Mouse (Mus musculus) erythroid progenitor cell, adult 5-6 weeks (primary cell): ENCODE measurements around the gene Ccdc103. TPM values are rescaled to one million over a fixed set of nuclear protein-coding genes. Genes with fewer than 3 reads are reported as not detected.

Experiments used
- total RNA-seq, 2 experiments: library from RNA; stranded (forward) in 1 of 2; stranded (reverse) in 1 of 2; fragments of 150-400 nt in 1 of 2; fragments of 186-747, 209-891 nt in 1 of 2; gene quantifications; 2 replicates each; pipeline versions ENCODE4 v1.2.3 to v1.2.4; 2015 to 2017; ENCODE audit warnings: low replicate concordance in 2 of 2

Ccdc103 gene
- total RNA-seq, 2 experiments from 2014 or later, result not detected

Other genes starting within 250 kb of the Ccdc103 start
- gene Meioc, start 217.5 kb upstream of the Ccdc103 start, total RNA-seq (2015; ENCODE audit: low replicate concordance), result not detected in 2 replicates
- not detected in 2 replicates for gene Meioc, start 217.5 kb upstream of the Ccdc103 start, total RNA-seq (2017; ENCODE audit: low replicate concordance)
- 6.7 and 7.6 TPM in 2 replicates for gene Ccdc43, start 183.4 kb upstream of the Ccdc103 start, total RNA-seq (2015; ENCODE audit: low replicate concordance)
- gene Ccdc43, start 183.4 kb upstream of the Ccdc103 start, total RNA-seq (2017; ENCODE audit: low replicate concordance), result 4.0 and 8.1 TPM in 2 replicates
- not detected in 2 replicates for gene Adam11, start 119.8 kb upstream of the Ccdc103 start, total RNA-seq (2015; ENCODE audit: low replicate concordance)
- not detected in 2 replicates for gene Adam11, start 119.8 kb upstream of the Ccdc103 start, total RNA-seq (2017; ENCODE audit: low replicate concordance)
- gene Gjc1, start 61.5 kb upstream of the Ccdc103 start, total RNA-seq (2015; ENCODE audit: low replicate concordance), result not detected in 2 replicates
- not detected in 2 replicates for gene Gjc1, start 61.5 kb upstream of the Ccdc103 start, total RNA-seq (2017; ENCODE audit: low replicate concordance)
- not detected in 2 replicates for gene Higd1b, start 45.4 kb upstream of the Ccdc103 start, total RNA-seq (2015; ENCODE audit: low replicate concordance)
- not detected in 2 replicates for gene Higd1b, start 45.4 kb upstream of the Ccdc103 start, total RNA-seq (2017; ENCODE audit: low replicate concordance)
- 93.7 and 136 TPM in 2 replicates for gene Eftud2, start 219 bp upstream of the Ccdc103 start, total RNA-seq (2015; ENCODE audit: low replicate concordance)
- gene Eftud2, start 219 bp upstream of the Ccdc103 start, total RNA-seq (2017; ENCODE audit: low replicate concordance), result 89.9 and 133 TPM in 2 replicates
- not detected in 2 replicates for gene Fam187a, start 4.0 kb downstream of the Ccdc103 start, total RNA-seq (2015; ENCODE audit: low replicate concordance)
- not detected in 2 replicates for gene Fam187a, start 4.0 kb downstream of the Ccdc103 start, total RNA-seq (2017; ENCODE audit: low replicate concordance)
- 31.0 and 38.9 TPM in 2 replicates for gene Gfap, start 19.7 kb downstream of the Ccdc103 start, total RNA-seq (2015; ENCODE audit: low replicate concordance)
- gene Gfap, start 19.7 kb downstream of the Ccdc103 start, total RNA-seq (2017; ENCODE audit: low replicate concordance), result 56.2 and 59.8 TPM in 2 replicates
- gene Kif18b, start 43.9 kb downstream of the Ccdc103 start, total RNA-seq (2015; ENCODE audit: low replicate concordance), result 174 and 202 TPM in 2 replicates
- gene Kif18b, start 43.9 kb downstream of the Ccdc103 start, total RNA-seq (2017; ENCODE audit: low replicate concordance), result 136 and 165 TPM in 2 replicates
- not detected in 2 replicates for gene C1ql1, start 65.5 kb downstream of the Ccdc103 start, total RNA-seq (2015; ENCODE audit: low replicate concordance)
- not detected in 2 replicates for gene C1ql1, start 65.5 kb downstream of the Ccdc103 start, total RNA-seq (2017; ENCODE audit: low replicate concordance)
- gene Nmt1, start 147.0 kb downstream of the Ccdc103 start, total RNA-seq (2015; ENCODE audit: low replicate concordance), result 25.2 and 31.0 TPM in 2 replicates
- 27.1 and 35.8 TPM in 2 replicates for gene Nmt1, start 147.0 kb downstream of the Ccdc103 start, total RNA-seq (2017; ENCODE audit: low replicate concordance)
- 6.8 and 13.4 TPM in 2 replicates for gene Dcakd, start 147.1 kb downstream of the Ccdc103 start, total RNA-seq (2015; ENCODE audit: low replicate concordance)
- 4.4 and 10.7 TPM in 2 replicates for gene Dcakd, start 147.1 kb downstream of the Ccdc103 start, total RNA-seq (2017; ENCODE audit: low replicate concordance)
- gene Plcd3, start 220.5 kb downstream of the Ccdc103 start, total RNA-seq (2015; ENCODE audit: low replicate concordance), result 1.4 TPM in 1 of 2 replicates, not detected in the other
- 3.1 TPM in 1 of 2 replicates, not detected in the other for gene Plcd3, start 220.5 kb downstream of the Ccdc103 start, total RNA-seq (2017; ENCODE audit: low replicate concordance)
- 13.4 and 21.6 TPM in 2 replicates for gene Acbd4, start 220.5 kb downstream of the Ccdc103 start, total RNA-seq (2015; ENCODE audit: low replicate concordance)
- 25.6 and 60.5 TPM in 2 replicates for gene Acbd4, start 220.5 kb downstream of the Ccdc103 start, total RNA-seq (2017; ENCODE audit: low replicate concordance)
- gene Hexim1, start 235.0 kb downstream of the Ccdc103 start, total RNA-seq (2015; ENCODE audit: low replicate concordance), result 7.5 and 14.1 TPM in 2 replicates
- 20.8 and 26.7 TPM in 2 replicates for gene Hexim1, start 235.0 kb downstream of the Ccdc103 start, total RNA-seq (2017; ENCODE audit: low replicate concordance)